Comparison of ENCODE assay signal across 8 mouse cellular contexts in the genomic region with DNA sequence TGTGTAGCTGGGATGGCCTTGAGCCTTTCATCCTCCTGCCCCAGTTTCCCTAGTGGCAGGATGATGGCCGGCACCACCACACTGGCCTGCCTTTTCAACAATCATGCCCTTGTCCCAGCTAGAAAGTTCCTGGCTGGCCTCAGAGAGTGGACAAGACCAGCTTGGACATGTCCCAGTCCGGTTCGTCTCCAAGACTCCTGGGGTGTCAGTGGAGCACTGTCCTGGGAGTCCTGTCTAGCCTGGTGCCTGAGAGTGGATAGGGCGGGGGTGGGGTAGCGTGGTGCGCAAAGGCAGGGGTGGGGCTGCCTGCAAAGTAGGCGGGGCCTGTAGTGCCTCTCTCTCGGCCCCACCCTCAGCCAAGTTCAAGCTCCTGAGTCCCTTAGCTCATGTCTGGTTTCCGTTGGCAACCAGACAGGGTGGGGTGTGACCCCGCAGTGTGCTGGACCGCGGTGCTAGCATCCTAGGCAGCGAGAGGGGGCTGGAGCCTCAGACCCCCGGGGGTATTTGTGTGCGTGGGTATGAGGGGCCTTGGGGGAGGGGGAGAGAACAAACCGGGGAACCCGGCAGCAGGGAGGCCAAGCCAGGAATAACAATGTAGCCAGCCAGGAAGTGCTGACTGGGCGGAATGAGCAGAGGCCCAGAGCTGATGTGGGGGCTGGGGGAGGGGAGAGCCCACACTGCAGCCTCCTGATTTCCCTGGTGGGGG. TPM values are rescaled to one million over a fixed set of nuclear protein-coding genes. Genes with fewer than 3 reads are reported as not detected.
DNase-seq lines count a peak whose midpoint lies in the region; ATAC-seq and TF ChIP-seq lines count a peak whose summit lies in the region.

No protein-coding gene starts in this region.

- H3K9me3 ChIP-seq in intestine, embryonic 14.5 days (ENCODE audit: control insufficient read depth, low read length) = no peaks in the 10 kb centered on the region
- no peaks in the 10 kb centered on the region for H3K9me3 ChIP-seq in midbrain, embryonic 15.5 days

- 14% methylated on average over 18 of the region's 18 CpGs for WGBS in intestine, embryonic 14.5 days
- 55% methylated on average over 18 of the region's 18 CpGs for WGBS in liver, adult 2 months
- 6% methylated on average over 18 of the region's 18 CpGs for WGBS in midbrain, embryonic 15.5 days

- H3K79me2 ChIP-seq in liver, adult 2 months (ENCODE audit: control insufficient read depth, insufficient read depth, low read length) = 0 out of 2 replicates have a peak, but pooled peaks cover 6% of the 10 kb centered on the region

- TF ChIP-seq CTCF in liver, adult 2 months (IDR thresholded peaks at IDR 0.05; ENCODE audit: low read depth, low read length) = no peak

- H3K27ac ChIP-seq in intestine, embryonic 14.5 days (ENCODE audit: low read depth) = peak overlapping the region; percentile 86
- H3K27ac ChIP-seq in liver, adult 2 months (replicated peaks; ENCODE audit: insufficient read depth, low read depth, low read length) = peak overlapping the region; percentile 27
- H3K27ac ChIP-seq in midbrain, embryonic 15.5 days = peak overlapping the region; percentile 74

- peaks cover 44% of the 10 kb centered on the region for H3K36me3 ChIP-seq in intestine, embryonic 14.5 days (ENCODE audit: control insufficient read depth, insufficient read depth, low read length)
- peaks cover 24% of the 10 kb centered on the region; the same call in 1 of the 2 replicates for H3K36me3 ChIP-seq in liver, adult 2 months (ENCODE audit: control insufficient read depth, insufficient read depth, low read length)
- peaks cover 9% of the 10 kb centered on the region; the same call in 1 of the 2 replicates for H3K36me3 ChIP-seq in midbrain, embryonic 15.5 days (replicated peaks)

- peak overlapping the region; percentile 35 for H3K4me2 ChIP-seq in intestine, embryonic 14.5 days (ENCODE audit: low read length)
- H3K4me2 ChIP-seq in midbrain, embryonic 15.5 days = peak overlapping the region; percentile 24

- DNase-seq in thymus, postnatal 4 days = peak; percentile 71
- DNase-seq in thymus, postnatal 10 days (ENCODE audit: low spot score in 2 of 2) = no peak
- peak; percentile 52 to 65 for DNase-seq in cerebellum, postnatal 36 days
- DNase-seq in gastrocnemius, postnatal 14 days = peak; percentile 84
- peak; percentile 87 for DNase-seq in intestine, embryonic 14.5 days (ENCODE audit: low spot score)
- no peak for DNase-seq in liver, adult 2 months (ENCODE audit: extremely low read depth, low read depth, low spot score)
- DNase-seq in spleen, adult 18-20 months = no peak

- peaks cover 15% of the 10 kb centered on the region for H3K4me1 ChIP-seq in intestine, embryonic 14.5 days (replicated peaks; ENCODE audit: control insufficient read depth, insufficient read depth, low read length)
- peaks cover 7% of the 10 kb centered on the region; the same call in 1 of the 2 replicates for H3K4me1 ChIP-seq in liver, adult 2 months (ENCODE audit: control insufficient read depth, insufficient read depth, low read length)
- peaks cover 35% of the 10 kb centered on the region for H3K4me1 ChIP-seq in midbrain, embryonic 15.5 days

- no peak overlapping the region; the same call in 1 of the 2 replicates for H3K9ac ChIP-seq in intestine, embryonic 14.5 days (ENCODE audit: low read length)
- no peak overlapping the region for H3K9ac ChIP-seq in liver, adult 2 months (ENCODE audit: low read depth, low read length)
- H3K9ac ChIP-seq in midbrain, embryonic 15.5 days = no peak overlapping the region

- no peaks in the 10 kb centered on the region for H3K27me3 ChIP-seq in intestine, embryonic 14.5 days (replicated peaks; ENCODE audit: control insufficient read depth, insufficient read depth, low read length)
- no peaks in the 10 kb centered on the region for H3K27me3 ChIP-seq in liver, adult 2 months (ENCODE audit: control insufficient read depth, insufficient read depth, low read length)
- H3K27me3 ChIP-seq in midbrain, embryonic 15.5 days (replicated peaks) = peaks cover 7% of the 10 kb centered on the region; the same call in 1 of the 2 replicates

- 0 out of 2 replicates have a peak, but pooled peaks have one; percentile 17 for TF ChIP-seq POLR2A in liver, adult 2 months (IDR thresholded peaks at IDR 0.05; ENCODE audit: extremely low read depth, insufficient read depth, low read length)

- ATAC-seq in intestine, embryonic 14.5 days (replicated peaks; ENCODE audit: low FRiP score, low TSS enrichment, low read depth) = peak; percentile 72
- peak; percentile 59 for ATAC-seq in midbrain, embryonic 15.5 days (replicated peaks)

- intact Hi-C loops in gastrocnemius, postnatal 14 days (cut with DNase I; ENCODE audit: low total_unique reads) = no loop called here

- H3K4me3 ChIP-seq in intestine, embryonic 14.5 days (ENCODE audit: low read depth, low read length) = no peak overlapping the region
- peak overlapping the region; percentile 29; the same call in 1 of the 2 replicates for H3K4me3 ChIP-seq in liver, adult 2 months (ENCODE audit: insufficient read depth, low read depth, low read length)
- no peak overlapping the region for H3K4me3 ChIP-seq in midbrain, embryonic 15.5 days

RNA-seq across cellular contexts. Expression of a gene that starts 8.8 kb away (rescaled TPM):
- under 1 TPM; 0.45 to 0.91 TPM for total RNA-seq in gastrocnemius, postnatal 14 days (2021)
- polyA plus RNA-seq in intestine, embryonic 14.5 days (2014; fragmentation: Nextera tagmentation; extraction: Ambion mirVana) = 99.8 and 125 TPM in 2 replicates
- 1.3 and 1.5 TPM in 2 replicates for total RNA-seq in liver, adult 2 months (2014; rRNA removed)
- 2.3 and 4.1 TPM in 2 replicates for polyA plus RNA-seq in liver, adult 2 months (2012; rRNA removed)
- polyA plus RNA-seq in midbrain, embryonic 15.5 days (2015; fragmentation: Nextera tagmentation; extraction: Ambion mirVana) = 1.4 and 1.6 TPM in 2 replicates

RNA-seq across cellular contexts. Expression of a gene that starts 12.9 kb away (rescaled TPM):
- under 1 TPM in 1 of 2 experiments, not detected in 1; 0.80 TPM for total RNA-seq in gastrocnemius, postnatal 14 days (2021)
- 0.37 and 0.44 TPM in 2 replicates for polyA plus RNA-seq in intestine, embryonic 14.5 days (2014; fragmentation: Nextera tagmentation; extraction: Ambion mirVana)
- 0.40 TPM in 1 of 2 replicates, not detected in the other for total RNA-seq in liver, adult 2 months (2014; rRNA removed)
- 0.26 and 1.4 TPM in 2 replicates for polyA plus RNA-seq in liver, adult 2 months (2012; rRNA removed)
- polyA plus RNA-seq in midbrain, embryonic 15.5 days (2015; fragmentation: Nextera tagmentation; extraction: Ambion mirVana) = 2.7 and 3.3 TPM in 2 replicates

RNA-seq across cellular contexts. Expression of a gene that starts 17.4 kb away (rescaled TPM):
- total RNA-seq in gastrocnemius, postnatal 14 days (2021) = under 1 TPM; 0.41 to 0.47 TPM
- polyA plus RNA-seq in intestine, embryonic 14.5 days (2014; fragmentation: Nextera tagmentation; extraction: Ambion mirVana) = 2.4 and 4.2 TPM in 2 replicates
- 2.4 TPM in 1 of 2 replicates, not detected in the other for total RNA-seq in liver, adult 2 months (2014; rRNA removed)
- polyA plus RNA-seq in liver, adult 2 months (2012; rRNA removed) = 0.32 and 0.44 TPM in 2 replicates
- polyA plus RNA-seq in midbrain, embryonic 15.5 days (2015; fragmentation: Nextera tagmentation; extraction: Ambion mirVana) = 8.4 and 9.3 TPM in 2 replicates

RNA-seq across cellular contexts. Expression of a gene that starts 17.4 kb away (rescaled TPM):
- 10 to 100 TPM; 38.6 to 39.8 TPM for total RNA-seq in gastrocnemius, postnatal 14 days (2021)
- 70.7 and 70.8 TPM in 2 replicates for polyA plus RNA-seq in intestine, embryonic 14.5 days (2014; fragmentation: Nextera tagmentation; extraction: Ambion mirVana)
- total RNA-seq in liver, adult 2 months (2014; rRNA removed) = 39.7 and 53.8 TPM in 2 replicates
- polyA plus RNA-seq in liver, adult 2 months (2012; rRNA removed) = 42.6 and 49.7 TPM in 2 replicates
- polyA plus RNA-seq in midbrain, embryonic 15.5 days (2015; fragmentation: Nextera tagmentation; extraction: Ambion mirVana) = 90.4 and 92.6 TPM in 2 replicates

RNA-seq across cellular contexts. Expression of a gene that starts 23.4 kb away (rescaled TPM):
- total RNA-seq in gastrocnemius, postnatal 14 days (2021) = 10 to 100 TPM; 11.9 to 15.4 TPM
- polyA plus RNA-seq in intestine, embryonic 14.5 days (2014; fragmentation: Nextera tagmentation; extraction: Ambion mirVana) = 93.3 and 93.9 TPM in 2 replicates
- total RNA-seq in liver, adult 2 months (2014; rRNA removed) = 6.2 and 8.1 TPM in 2 replicates
- 20.9 and 29.9 TPM in 2 replicates for polyA plus RNA-seq in liver, adult 2 months (2012; rRNA removed)
- polyA plus RNA-seq in midbrain, embryonic 15.5 days (2015; fragmentation: Nextera tagmentation; extraction: Ambion mirVana) = 153 and 159 TPM in 2 replicates

Comparison
In these comparisons a context has a peak if more than half of its experiments do, and no peak if none do; other contexts are left out.
1. DNase-seq: peak in thymus, postnatal 4 days (single experiment), cerebellum, postnatal 36 days (2 of 2), gastrocnemius, postnatal 14 days (single experiment) and intestine, embryonic 14.5 days (single experiment); none in thymus, postnatal 10 days (0 of 2), liver, adult 2 months (single experiment) and spleen, adult 18-20 months (0 of 2).
2. H3K27ac ChIP-seq: peak in every context shown above with its lines; median percentile 86 in intestine, embryonic 14.5 days; 74 in midbrain, embryonic 15.5 days; 27 in liver, adult 2 months.
3. RNA of a gene that starts 8.8 kb away (polyA plus RNA-seq): 99.8 to 125 TPM in intestine, embryonic 14.5 days; 2.3 to 4.1 TPM in liver, adult 2 months and 1.4 to 1.6 TPM in midbrain, embryonic 15.5 days; every median in the first group is over 10 times any median in the second.